Mouse (Mus musculus) heart, postnatal 0 days (tissue): Measurements from ENCODE around the gene Rnaseh2b. TPM values are rescaled to one million over a fixed set of nuclear protein-coding genes. Genes with fewer than 3 reads are reported as not detected.

Experiments
- ATAC-seq: fragments of 200-750 bp; cut with Nextera tagmentation; 2 replicates; pipeline ENCODE4 v1.8.0; 2017; ENCODE audit warnings: low read depth, moderate number of reproducible peaks, moderate library complexity; ENCODE audit not compliant: insufficient read depth
- DNase-seq: peaks from one replicate; pipeline ENCODE4 v3.0.0-alpha.2; 2016; ENCODE audit warnings: low spot score
- H3K27ac ChIP-seq: fragments of 300-500 bp; sonication (generic); 2 replicates; pipeline ENCODE4 v1.5.1; 2014; ENCODE audit warnings: low read depth, mild to moderate bottlenecking
- H3K27me3 ChIP-seq: fragments of 300-500 bp; sonication (generic); 2 replicates; pipeline ENCODE4 v1.6.1; 2014; ENCODE audit warnings: low read length, mixed read lengths; ENCODE audit not compliant: control insufficient read depth, insufficient read depth
- H3K36me3 ChIP-seq: fragments of 300-500 bp; sonication (generic); replicated peaks from 2 replicates; pipeline ENCODE4 v1.6.1; 2014; ENCODE audit warnings: low read length, mixed read lengths; ENCODE audit not compliant: control insufficient read depth, insufficient read depth
- H3K4me1 ChIP-seq: fragments of 300-500 bp; sonication (generic); 2 replicates; pipeline ENCODE4 v1.6.1; 2014; ENCODE audit warnings: antibody characterized with exemption; ENCODE audit not compliant: control insufficient read depth, insufficient read depth
- H3K4me2 ChIP-seq: fragments of 300-500 bp; sonication (generic); 2 replicates; pipeline ENCODE4 v1.6.1; 2014; ENCODE audit warnings: low read depth, mild to moderate bottlenecking, low read length, moderate library complexity
- H3K4me3 ChIP-seq: fragments of 300-500 bp; sonication (generic); 2 replicates; pipeline ENCODE4 v1.5.1; 2014; ENCODE audit warnings: low read depth, low read length
- H3K9ac ChIP-seq: fragments of 300-500 bp; sonication (generic); replicated peaks from 2 replicates; pipeline ENCODE4 v1.6.1; 2014; ENCODE audit warnings: low read depth, low read length, mixed read lengths
- H3K9me3 ChIP-seq: fragments of 300-500 bp; sonication (generic); replicated peaks from 2 replicates; pipeline ENCODE4 v1.6.1; 2016; ENCODE audit warnings: low read length; ENCODE audit not compliant: control insufficient read depth
- CTCF ChIP-seq: IDR thresholded peaks from 2 replicates; pipeline ENCODE4 v1.5.1; 2016; ENCODE audit warnings: antibody characterized with exemption, control low read depth, low read depth
- EP300 ChIP-seq: IDR thresholded peaks from 2 replicates; pipeline ENCODE4 v1.6.1; 2016; ENCODE audit warnings: antibody characterized with exemption, low read depth
- WGBS: fragments of 180-500 bp; shearing (Covaris S2); extraction: QIAGEN DNeasy Blood & Tissue Kit; methylation state at CpG from one replicate; pipeline ENCODE4 v1.1.7; 2014; 5-methylcytosine and 5-hydroxymethylcytosine counted together
- polyA plus RNA-seq: library from polyadenylated mRNA; unstranded; fragments of >200 nt; fragmentation: Nextera tagmentation; extraction: Ambion mirVana; gene quantifications from 2 replicates; pipeline ENCODE4 v1.2.1, GENCODE M21; 2015
- total RNA-seq: library from RNA; depleted of rRNA; stranded (reverse); fragments of >200 nt; gene quantifications from 2 replicates; pipeline ENCODE4 v1.2.3, GENCODE M21; 2014; ENCODE audit warnings: low replicate concordance

Rnaseh2b gene
- total and polyA plus RNA-seq, 2 experiments from 2014 or later: 23.9 to 38.0 TPM

DNA sequence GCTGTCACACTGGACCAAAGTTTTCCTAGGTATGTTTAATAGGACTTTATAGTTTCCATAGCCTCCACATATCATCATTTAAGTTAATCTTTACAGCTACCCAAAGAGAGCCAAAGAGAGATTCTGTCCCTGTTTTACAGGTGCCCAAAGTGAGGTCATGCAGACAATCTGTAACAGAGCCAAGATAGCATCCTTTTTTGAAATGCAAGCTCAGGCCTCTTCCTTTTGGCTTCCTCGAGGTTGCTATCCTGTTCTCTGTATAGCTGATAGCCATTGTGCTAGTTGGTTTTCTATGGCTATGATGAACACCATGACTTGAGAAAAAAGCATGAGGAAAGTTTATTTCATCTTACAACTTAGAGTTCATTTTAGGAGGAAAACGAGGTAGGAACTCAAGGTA lies 83.7 kb downstream of the Rnaseh2b start:
- 45% methylated on average over 2 of the region's 2 CpGs for WGBS
- H3K9ac ChIP-seq: no peak overlapping the region
- TF ChIP-seq CTCF (no peak), EP300 (no peak)
- no peaks in the 10 kb centered on the region for H3K9me3 ChIP-seq
- no peak overlapping the region for H3K4me3 ChIP-seq
- ATAC-seq: no peak
- H3K4me2 ChIP-seq: no peak overlapping the region
- no peak overlapping the region; the same call in 1 of the 2 replicates for H3K27ac ChIP-seq
- no peaks in the 10 kb centered on the region for H3K27me3 ChIP-seq
- no peaks in the 10 kb centered on the region for H3K36me3 ChIP-seq
- DNase-seq: no peak
- H3K4me1 ChIP-seq: peaks cover 23% of the 10 kb centered on the region

DNA sequence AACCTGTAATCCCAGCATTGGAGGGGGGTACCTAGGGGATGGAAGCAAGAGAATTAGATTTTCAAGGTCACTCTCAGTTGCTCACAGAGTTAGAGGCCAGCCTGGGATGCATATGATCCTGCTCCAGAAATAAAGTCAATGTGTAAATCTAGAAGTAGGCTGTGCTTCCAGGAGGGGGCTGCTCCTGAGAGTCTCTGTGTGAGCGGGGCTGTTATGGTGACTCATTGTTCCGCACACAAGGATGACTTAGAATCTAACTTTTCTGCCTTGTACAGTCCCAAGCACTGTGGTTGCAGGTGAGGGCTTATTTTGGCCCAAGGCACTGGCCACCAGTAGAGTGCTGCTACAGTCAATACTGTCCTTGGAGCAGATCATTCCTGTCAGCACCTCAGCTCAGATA lies 87.0 kb downstream of the Rnaseh2b start:
- WGBS: 81% methylated on average over 2 of the region's 2 CpGs
- H3K36me3 ChIP-seq: no peaks in the 10 kb centered on the region

DNA sequence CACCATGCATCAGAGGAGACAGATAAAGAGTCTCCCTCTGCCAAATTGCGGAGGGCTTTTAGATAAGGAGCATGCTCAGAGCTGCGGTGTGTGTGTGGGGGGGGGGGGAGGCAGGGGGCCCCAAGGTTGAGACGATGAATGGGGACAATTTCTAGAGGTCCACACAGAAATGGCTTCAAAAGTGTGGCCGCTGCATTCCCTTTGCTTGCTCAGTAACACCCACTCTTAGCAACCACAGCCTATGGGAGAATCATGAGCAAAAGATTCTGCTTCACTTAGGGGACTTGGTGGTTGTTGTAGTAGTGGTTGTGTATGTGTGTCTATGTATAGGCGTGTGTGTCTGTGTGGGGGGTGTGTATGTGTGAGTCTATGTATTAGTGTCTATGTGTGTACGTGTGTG lies 88.2 kb downstream of the Rnaseh2b start:
- WGBS: 53% methylated on average over 6 of the region's 6 CpGs
- Histone ChIP-seq H3K27ac (no peak overlapping the region), H3K4me3 (no peak overlapping the region), H3K9me3 (no peaks in the 10 kb centered on the region), H3K27me3 (no peaks in the 10 kb centered on the region), H3K36me3 (no peaks in the 10 kb centered on the region), H3K4me2 (no peak overlapping the region), H3K4me1 (peaks cover 7% of the 10 kb centered on the region), H3K9ac (no peak overlapping the region)
- no peak for ATAC-seq
- TF ChIP-seq EP300 (no peak), CTCF (no peak)
- DNase-seq: no peak

More for the DNA sequence above, 87.0 kb downstream of the Rnaseh2b start:
- no peak for ATAC-seq
- TF ChIP-seq CTCF (no peak), EP300 (no peak)
- Histone ChIP-seq H3K4me2 (no peak overlapping the region), H3K9me3 (no peaks in the 10 kb centered on the region), H3K27ac (no peak overlapping the region), H3K9ac (no peak overlapping the region), H3K4me1 (peaks cover 15% of the 10 kb centered on the region), H3K4me3 (no peak overlapping the region), H3K27me3 (no peaks in the 10 kb centered on the region)
- no peak for DNase-seq

DNA sequence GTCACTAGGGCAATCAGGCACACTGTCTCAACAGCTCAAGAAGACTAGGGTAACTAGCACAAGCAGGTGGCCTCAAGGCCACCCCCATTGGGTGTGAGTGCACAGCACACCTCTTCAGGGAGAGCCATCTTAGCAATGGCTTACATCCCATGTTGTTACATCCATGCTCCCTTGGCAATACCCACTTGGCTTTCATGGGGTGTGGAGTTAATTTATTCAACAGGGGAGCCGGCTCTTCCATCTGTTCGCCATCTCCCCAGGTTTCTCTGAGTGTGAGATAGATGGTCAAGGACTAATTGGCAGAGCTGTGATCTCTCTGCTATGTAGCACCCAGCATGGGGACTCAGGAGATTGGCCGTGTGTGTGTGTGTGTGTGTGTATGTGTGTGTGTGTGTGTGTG lies 90.7 kb downstream of the Rnaseh2b start:
- DNase-seq: no peak
- TF ChIP-seq CTCF: no peak
- no peak for TF ChIP-seq EP300

DNA sequence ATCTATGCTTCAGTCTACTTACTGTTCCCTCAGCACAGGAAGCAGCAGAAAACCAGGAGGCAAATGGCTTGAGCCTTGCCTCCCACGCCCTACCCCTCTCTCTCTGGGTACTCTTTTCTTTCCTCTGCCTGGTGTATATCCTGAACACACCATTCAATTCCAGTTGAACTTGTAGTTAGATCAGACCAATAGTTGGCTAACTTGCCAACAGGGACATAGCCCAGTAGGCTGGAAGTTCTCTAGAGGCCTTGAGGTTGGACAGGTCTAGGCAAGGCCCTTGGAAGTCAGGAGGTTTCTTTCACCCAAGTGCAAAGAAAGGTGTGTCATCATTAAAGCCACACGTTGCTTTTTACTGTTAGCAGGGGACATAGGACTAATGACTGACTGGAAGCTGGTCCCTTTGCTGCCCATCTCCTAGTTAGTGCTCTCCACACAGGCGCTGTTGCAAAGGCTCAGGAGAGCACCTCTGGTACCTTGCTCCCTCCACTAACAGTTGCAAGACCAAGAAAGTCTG lies 91.5 kb downstream of the Rnaseh2b start:
- WGBS: 79% methylated on average over 3 of the region's 3 CpGs
- H3K27ac ChIP-seq: no peak overlapping the region
- no peaks in the 10 kb centered on the region for H3K36me3 ChIP-seq
- DNase-seq (no peak), ATAC-seq (no peak)
- H3K4me3 ChIP-seq: no peak overlapping the region
- H3K4me1 ChIP-seq: no peaks in the 10 kb centered on the region
- no peaks in the 10 kb centered on the region for H3K9me3 ChIP-seq
- TF ChIP-seq CTCF: no peak
- no peak for TF ChIP-seq EP300
- H3K27me3 ChIP-seq: no peaks in the 10 kb centered on the region
- no peak overlapping the region for H3K9ac ChIP-seq
- no peak overlapping the region for H3K4me2 ChIP-seq

More for the DNA sequence above, 90.7 kb downstream of the Rnaseh2b start:
- 77% methylated on average over 3 of the region's 3 CpGs for WGBS
- Histone ChIP-seq H3K36me3 (no peaks in the 10 kb centered on the region), H3K4me2 (no peak overlapping the region), H3K4me3 (no peak overlapping the region), H3K27ac (no peak overlapping the region), H3K9me3 (no peaks in the 10 kb centered on the region), H3K4me1 (no peaks in the 10 kb centered on the region), H3K9ac (no peak overlapping the region), H3K27me3 (no peaks in the 10 kb centered on the region)
- no peak for ATAC-seq
